Mouse (Mus musculus): Measurements from ENCODE around the gene Kif23. TPM values are rescaled to one million over a fixed set of nuclear protein-coding genes. Genes with fewer than 3 reads are reported as not detected.

Kif23 gene
- total RNA-seq, 2 experiments from 2014 or later, result 1.2 to 2.3 TPM

GRCm38 (mm10) chr9:61902445-61902844, 44.1 kb downstream of the Kif23 start:
- DNase-seq, result peak; percentile 29 to 31

GRCm38 (mm10) chr9:61901574-61901973, 45.0 kb downstream of the Kif23 start:
- no peak for DNase-seq

- DNase-seq, result peak; percentile 78
Measured at GRCm38 (mm10) chr9:61899804-61900203, 46.8 kb downstream of the Kif23 start.

- peak; percentile 77 to 82 for DNase-seq
Measured at GRCm38 (mm10) chr9:61898401-61898800, 48.2 kb downstream of the Kif23 start.

DNA sequence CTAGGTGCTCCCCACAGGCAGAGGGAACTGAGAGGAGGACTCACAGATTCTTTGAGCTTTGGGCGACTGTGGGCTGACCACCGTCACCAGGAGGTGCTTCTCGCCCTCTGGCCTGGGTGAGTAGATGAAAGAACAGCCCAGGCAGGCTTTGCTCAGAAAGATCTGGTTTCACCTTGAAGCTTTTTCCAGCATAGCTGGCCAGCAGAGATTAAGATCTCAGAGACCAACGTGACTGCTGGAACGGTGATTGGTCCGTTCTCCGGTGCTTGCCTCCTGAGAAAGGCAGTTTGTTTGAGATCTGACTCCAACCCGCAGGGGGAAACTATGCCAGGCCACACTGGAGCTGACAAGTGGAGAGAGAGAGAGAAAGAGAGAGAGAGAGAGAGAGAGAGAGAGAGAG, 51.6 kb downstream of the Kif23 start:
- DNase-seq, result no peak

- no peak for DNase-seq
Measured at GRCm38 (mm10) chr9:61889855-61890254, 56.7 kb downstream of the Kif23 start.

DNA sequence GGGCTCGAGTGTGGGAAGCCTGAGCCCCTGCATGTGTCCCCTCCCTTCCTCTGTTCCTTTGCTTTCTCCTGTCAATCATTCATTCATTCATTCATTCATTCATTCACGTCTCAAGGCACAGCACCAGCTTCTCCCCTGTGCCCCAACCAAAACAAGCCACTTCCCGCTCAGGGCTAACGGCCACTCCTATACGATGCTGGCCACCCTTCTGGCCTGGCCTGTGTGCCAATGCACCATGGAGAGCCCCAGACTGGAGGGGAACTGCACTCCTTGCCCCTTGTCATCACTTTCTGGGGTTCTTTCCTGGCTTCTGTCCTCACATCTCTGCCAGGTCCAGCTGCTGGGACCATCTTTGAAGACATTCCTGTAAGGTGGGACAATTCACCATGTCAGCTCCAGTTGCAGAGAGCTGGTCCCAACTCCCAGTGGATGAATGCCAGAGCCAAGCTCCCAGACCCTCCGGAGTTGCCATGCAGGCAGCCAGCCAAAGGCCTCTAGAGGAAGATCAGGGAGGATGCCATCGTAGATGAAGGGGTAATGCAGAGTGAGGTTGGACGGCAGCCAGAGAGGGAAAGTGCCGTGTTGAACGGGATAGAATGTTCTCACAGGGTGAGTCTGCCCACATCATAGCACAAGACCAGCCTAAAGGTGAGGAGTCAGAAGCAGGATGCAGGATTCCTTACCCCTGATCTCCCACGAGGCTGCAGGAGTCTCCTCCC, 58.8 kb downstream of the Kif23 start:
- no peak for DNase-seq

DNA sequence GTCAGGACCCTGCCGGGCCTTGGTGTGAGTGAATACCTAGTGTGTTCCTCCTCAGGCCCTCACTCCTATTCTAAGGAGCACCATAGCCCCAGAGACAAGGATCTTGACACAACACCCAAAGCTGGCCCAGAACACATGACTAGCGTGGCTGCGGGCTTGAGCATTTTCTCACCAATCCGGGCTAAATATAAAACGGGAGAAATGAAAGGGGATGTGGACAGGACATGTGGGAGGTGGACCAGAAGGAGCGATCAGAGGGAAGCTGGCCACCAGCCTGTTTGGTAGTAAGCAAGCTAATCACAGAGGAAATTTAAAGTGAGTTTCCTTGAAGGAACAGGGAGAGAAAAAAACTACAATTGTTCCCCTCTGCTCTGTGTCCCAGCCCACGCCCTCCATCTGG, 60.6 kb downstream of the Kif23 start:
- no peak for DNase-seq

DNA sequence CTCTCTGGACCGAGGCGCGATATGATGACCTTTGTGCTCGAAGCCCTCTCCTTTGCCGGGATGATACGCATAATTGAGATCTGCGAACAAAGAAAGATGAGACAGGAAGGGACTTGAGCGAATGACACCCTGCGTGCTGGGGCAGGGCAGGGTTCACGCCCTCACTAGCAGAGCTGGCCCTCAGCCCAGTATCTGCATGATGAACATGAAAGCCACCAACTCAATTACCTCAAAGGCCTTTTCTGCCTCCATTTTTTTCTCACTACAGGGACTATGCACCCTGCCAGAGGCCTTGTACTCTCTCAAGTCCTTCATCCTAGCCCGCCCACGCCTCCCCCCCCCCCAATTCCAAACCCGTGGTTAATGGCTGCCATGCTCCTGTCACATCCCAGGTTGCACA, 61.6 kb downstream of the Kif23 start:
- DNase-seq, result no peak

DNA sequence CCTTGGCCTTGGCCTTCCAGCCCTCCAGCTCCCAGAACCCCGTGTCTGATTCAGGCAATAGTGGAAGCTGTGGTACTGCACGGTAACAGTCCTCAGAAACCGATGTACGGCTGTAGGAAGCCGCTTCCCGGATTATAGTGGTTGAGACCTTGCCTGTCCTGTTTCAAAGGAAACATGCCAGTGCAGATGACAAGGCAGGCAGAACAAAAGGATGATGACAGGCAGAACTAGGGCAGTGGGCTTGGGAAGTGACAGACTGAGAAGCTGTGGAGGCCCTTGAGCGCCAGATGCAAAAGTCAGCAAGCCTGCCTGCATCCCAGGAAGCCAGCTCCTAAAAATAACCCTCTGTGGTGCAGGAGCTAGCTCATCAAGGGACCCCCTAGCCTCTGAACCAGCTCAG, 62.2 kb downstream of the Kif23 start:
- DNase-seq, result no peak

DNA sequence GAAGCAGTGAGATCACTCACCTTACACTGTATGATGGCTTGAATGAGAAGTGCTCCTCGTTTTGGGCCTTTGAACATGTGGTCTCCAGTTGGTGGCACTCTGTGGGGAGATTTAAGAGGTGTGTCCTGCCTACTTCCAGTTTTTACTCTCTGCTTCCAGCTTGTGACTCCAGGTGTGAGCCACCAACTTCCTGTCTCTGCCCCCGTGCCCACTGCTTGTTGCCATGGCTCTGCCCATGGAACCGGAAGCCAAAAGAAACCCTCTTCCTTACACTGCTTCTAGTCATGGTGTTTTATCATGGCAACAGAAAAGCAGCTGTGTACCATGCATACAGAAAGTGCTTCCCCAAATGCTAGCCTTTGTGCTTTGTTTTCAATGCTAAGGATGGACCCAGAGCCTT, 64.4 kb downstream of the Kif23 start:
- DNase-seq, result no peak

- DNase-seq, result peak; percentile 58 to 62
Measured at GRCm38 (mm10) chr9:61878889-61879288, 67.7 kb downstream of the Kif23 start.

DNA sequence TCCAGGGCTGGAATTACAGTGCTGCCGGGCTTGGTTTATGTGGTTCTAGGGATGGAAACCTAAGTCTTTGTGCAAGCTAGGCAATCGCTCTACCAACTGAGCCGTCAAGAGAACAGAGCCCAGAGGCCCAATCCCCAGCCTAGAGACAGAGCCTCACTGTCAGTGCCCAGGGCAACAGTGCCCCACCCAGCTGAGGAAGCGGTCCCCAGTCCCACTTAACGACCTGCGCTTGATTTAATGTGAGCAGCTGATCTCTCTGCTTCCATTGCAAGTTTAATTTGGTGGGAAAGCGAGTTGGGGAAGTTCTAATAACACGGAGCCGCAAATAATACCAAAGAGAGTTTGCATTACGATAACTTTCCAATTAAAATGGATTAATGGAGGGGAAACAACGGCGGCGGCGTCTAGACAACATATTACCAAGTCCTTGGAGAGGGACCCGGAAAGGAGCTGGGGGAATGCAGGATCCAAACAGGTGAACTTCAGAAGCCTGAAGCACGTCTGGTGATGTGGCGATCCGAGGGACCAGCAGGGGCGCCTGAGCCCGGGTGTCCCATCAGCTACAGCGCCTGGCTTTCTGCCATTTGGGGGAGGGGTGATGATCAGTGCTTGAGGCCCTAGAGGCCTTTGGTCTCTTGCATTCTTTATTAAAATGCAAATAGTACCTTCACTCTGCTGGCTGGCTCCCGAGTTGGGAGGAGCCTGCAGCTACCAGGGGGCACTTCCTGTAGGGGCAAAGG, 69.0 kb downstream of the Kif23 start:
- no peak for DNase-seq

GRCm38 (mm10) chr9:61873325-61873724, 73.2 kb downstream of the Kif23 start:
- DNase-seq, result no peak

GRCm38 (mm10) chr9:61872246-61872941, 74.2 kb downstream of the Kif23 start:
- no peak for DNase-seq

DNA sequence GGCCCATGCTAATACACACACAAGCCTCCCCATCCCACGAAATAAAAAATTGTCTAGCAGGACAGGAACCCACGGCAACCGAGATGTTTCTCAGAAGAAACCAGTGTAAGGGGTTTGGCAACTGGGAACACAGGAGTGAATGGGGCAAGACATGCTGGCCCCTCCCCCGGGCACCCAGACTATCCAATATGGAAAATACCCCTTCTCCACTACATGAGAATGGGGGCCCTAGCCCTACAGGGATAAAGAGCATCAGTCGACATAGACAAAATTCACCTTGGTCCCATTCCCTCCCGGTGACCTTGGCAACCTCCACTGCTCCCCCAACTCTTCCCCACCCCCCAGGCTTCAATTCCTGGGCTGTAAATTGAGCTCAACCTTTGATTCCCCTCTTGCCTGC, 74.7 kb downstream of the Kif23 start:
- DNase-seq, result no peak

GRCm38 (mm10) chr9:61867659-61868058, 78.9 kb downstream of the Kif23 start:
- no peak for DNase-seq

Other genes starting within 250 kb of the Kif23 start
- 1,000 to 10,000 TPM; 1,474 to 1,494 TPM for gene Rplp1, start 32.2 kb downstream of the Kif23 start, total RNA-seq (2021)
- 1 to 10 TPM; 1.6 to 4.7 TPM for gene Paqr5, start 80.1 kb upstream of the Kif23 start, total RNA-seq (2021)
- gene Glce, start 175.9 kb upstream of the Kif23 start, total RNA-seq (2021), result 10 to 100 TPM; 24.1 to 27.2 TPM

Data from layer of hippocampus, postnatal 36 days (tissue).